ENCODE assay signal across 8 mouse cellular contexts in the genomic region with DNA sequence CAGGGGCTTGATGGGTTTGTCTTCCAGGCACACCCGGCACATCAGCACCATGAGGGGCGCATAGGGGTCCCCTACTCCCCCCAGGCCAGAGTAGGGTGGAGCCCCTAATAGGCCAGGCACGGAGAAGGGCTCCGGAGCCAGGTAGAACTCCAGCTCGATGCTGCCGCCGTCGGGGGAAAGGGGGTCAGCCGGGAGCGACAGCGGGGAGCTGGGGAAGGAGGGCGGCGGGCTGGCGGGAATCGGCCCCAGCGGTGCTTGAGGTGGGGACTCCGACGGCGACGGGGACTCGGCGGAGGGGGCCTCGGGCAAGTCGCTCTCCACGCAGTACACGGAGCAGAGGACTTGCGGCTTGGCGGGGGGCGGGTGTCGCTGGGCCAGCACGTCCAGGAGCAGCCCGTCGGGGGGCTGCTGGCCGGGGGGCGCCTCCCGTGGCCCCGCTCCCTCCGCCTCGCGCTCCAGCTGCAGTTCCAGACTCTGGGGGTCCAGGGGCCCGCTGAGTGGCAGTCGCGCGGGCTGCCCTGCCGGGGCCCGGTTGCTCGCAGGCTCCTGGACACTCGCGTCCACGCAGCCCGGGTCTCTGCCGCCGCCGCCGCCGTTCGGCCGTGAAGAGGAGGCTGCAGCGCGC. TPM values are rescaled to one million over a fixed set of nuclear protein-coding genes. Genes with fewer than 3 reads are reported as not detected.
DNase-seq lines count a peak whose midpoint lies in the region; ATAC-seq and TF ChIP-seq lines count a peak whose summit lies in the region.

No protein-coding gene starts in this region.

- H3K4me2 ChIP-seq in forebrain, embryonic 13.5 days: peak overlapping the region; percentile 76
- peak overlapping the region; percentile 89 for H3K4me2 ChIP-seq in hindbrain, embryonic 11.5 days (replicated peaks; ENCODE audit: low read depth, low read length)
- peak overlapping the region; percentile 73 for H3K4me2 ChIP-seq in limb, embryonic 14.5 days (replicated peaks; ENCODE audit: low read depth, low read length, severe bottlenecking)
- peak overlapping the region; percentile 58 for H3K4me2 ChIP-seq in midbrain, embryonic 16.5 days (ENCODE audit: low read length)

- WGBS in forebrain, embryonic 13.5 days: 2% methylated on average over 48 of the region's 60 CpGs
- 0% methylated on average over 40 of the region's 60 CpGs for WGBS in hindbrain, embryonic 11.5 days
- 0% methylated on average over 17 of the region's 60 CpGs for WGBS in limb, embryonic 14.5 days
- under 1% methylated on average over 48 of the region's 60 CpGs for WGBS in midbrain, embryonic 16.5 days

- peak; percentile 19 to 40 for DNase-seq in lung, adult 18-20 months
- DNase-seq in lung, postnatal 25 days (ENCODE audit: low spot score): no peak
- DNase-seq in hindbrain, embryonic 11.5 days (ENCODE audit: low spot score): peak; percentile 55
- peak; percentile 25 for DNase-seq in limb, embryonic 14.5 days (ENCODE audit: low spot score)
- peak; percentile 36 to 37 for DNase-seq in urinary bladder, postnatal 36 days (ENCODE audit: low spot score in 2 of 2)

- peak overlapping the region; percentile 92 for H3K9ac ChIP-seq in forebrain, embryonic 13.5 days
- H3K9ac ChIP-seq in hindbrain, embryonic 11.5 days (ENCODE audit: low read depth, low read length): peak overlapping the region; percentile 97
- H3K9ac ChIP-seq in limb, embryonic 14.5 days (ENCODE audit: low read depth, low read length, severe bottlenecking): peak overlapping the region; percentile 98
- peak overlapping the region; percentile 88 for H3K9ac ChIP-seq in midbrain, embryonic 16.5 days (ENCODE audit: low read depth, low read length)

- H3K27me3 ChIP-seq in forebrain, embryonic 13.5 days: no peaks in the 10 kb centered on the region
- no peaks in the 10 kb centered on the region for H3K27me3 ChIP-seq in hindbrain, embryonic 11.5 days (ENCODE audit: control insufficient read depth, insufficient read depth, low read length)
- no peaks in the 10 kb centered on the region for H3K27me3 ChIP-seq in limb, embryonic 14.5 days (ENCODE audit: control insufficient read depth, insufficient read depth, low read length)
- H3K27me3 ChIP-seq in midbrain, embryonic 16.5 days (ENCODE audit: control insufficient read depth, insufficient read depth, low read depth, low read length): no peaks in the 10 kb centered on the region

- peaks cover 11% of the 10 kb centered on the region for H3K4me1 ChIP-seq in brown adipose tissue, adult 24 weeks (ENCODE audit: control insufficient read depth, insufficient read depth, insufficient read length, low read length)
- peaks cover 30% of the 10 kb centered on the region for H3K4me1 ChIP-seq in forebrain, embryonic 13.5 days
- H3K4me1 ChIP-seq in hindbrain, embryonic 11.5 days (replicated peaks; ENCODE audit: control insufficient read depth, insufficient read depth, low read length): peaks cover 5% of the 10 kb centered on the region; the same call in 1 of the 2 replicates
- H3K4me1 ChIP-seq in limb, embryonic 14.5 days (ENCODE audit: control insufficient read depth, insufficient read depth, low read length): peaks cover 11% of the 10 kb centered on the region; the same call in 1 of the 2 replicates
- peaks cover 32% of the 10 kb centered on the region for H3K4me1 ChIP-seq in midbrain, embryonic 16.5 days (ENCODE audit: control insufficient read depth, insufficient read depth, low read length)

- H3K4me3 ChIP-seq in brown adipose tissue, adult 24 weeks (ENCODE audit: insufficient read depth, low read depth, low read length): peak overlapping the region; percentile 89
- H3K4me3 ChIP-seq in forebrain, embryonic 13.5 days: peak overlapping the region; percentile 81
- H3K4me3 ChIP-seq in hindbrain, embryonic 11.5 days (ENCODE audit: low read depth, low read length): peak overlapping the region; percentile 81
- peak overlapping the region; percentile 87 for H3K4me3 ChIP-seq in limb, embryonic 14.5 days (replicated peaks; ENCODE audit: low read length)
- peak overlapping the region; percentile 72 for H3K4me3 ChIP-seq in midbrain, embryonic 16.5 days (ENCODE audit: low read depth, low read length)

- H3K36me3 ChIP-seq in forebrain, embryonic 13.5 days (ENCODE audit: poor library complexity, severe bottlenecking): no peaks in the 10 kb centered on the region
- no peaks in the 10 kb centered on the region for H3K36me3 ChIP-seq in hindbrain, embryonic 11.5 days (ENCODE audit: control insufficient read depth, insufficient read depth, low read length)
- no peaks in the 10 kb centered on the region for H3K36me3 ChIP-seq in limb, embryonic 14.5 days (ENCODE audit: control insufficient read depth, insufficient read depth, low read length)
- H3K36me3 ChIP-seq in midbrain, embryonic 16.5 days (ENCODE audit: control insufficient read depth, insufficient read depth, low read length): no peaks in the 10 kb centered on the region

- peak; percentile 63 for ATAC-seq in forebrain, embryonic 13.5 days
- ATAC-seq in hindbrain, embryonic 11.5 days (ENCODE audit: low FRiP score): peak; percentile 58
- peak; percentile 41 for ATAC-seq in limb, embryonic 14.5 days (ENCODE audit: low FRiP score, low read depth)
- peak; percentile 59 for ATAC-seq in midbrain, embryonic 16.5 days

- no peaks in the 10 kb centered on the region for H3K9me3 ChIP-seq in forebrain, embryonic 13.5 days (replicated peaks)
- H3K9me3 ChIP-seq in hindbrain, embryonic 11.5 days (ENCODE audit: control insufficient read depth, low read length): no peaks in the 10 kb centered on the region
- no peaks in the 10 kb centered on the region for H3K9me3 ChIP-seq in limb, embryonic 14.5 days (ENCODE audit: control insufficient read depth, low read length)
- H3K9me3 ChIP-seq in midbrain, embryonic 16.5 days (replicated peaks; ENCODE audit: control insufficient read depth, low read length, poor library complexity, severe bottlenecking): no peaks in the 10 kb centered on the region

- TF ChIP-seq POLR2A in limb, embryonic 14.5 days (IDR thresholded peaks at IDR 0.05; ENCODE audit: borderline replicate concordance, extremely low read depth, insufficient read depth, insufficient read length): no peak

- H3K27ac ChIP-seq in brown adipose tissue, adult 24 weeks (replicated peaks; ENCODE audit: low read depth, low read length): no peak overlapping the region
- peak overlapping the region; percentile 55 for H3K27ac ChIP-seq in forebrain, embryonic 13.5 days
- H3K27ac ChIP-seq in hindbrain, embryonic 11.5 days (ENCODE audit: low read depth, low read length): peak overlapping the region; percentile 69
- peak overlapping the region; percentile 81 for H3K27ac ChIP-seq in limb, embryonic 14.5 days (replicated peaks; ENCODE audit: low read depth, low read length)
- peak overlapping the region; percentile 77 for H3K27ac ChIP-seq in midbrain, embryonic 16.5 days (ENCODE audit: low read length)

RNA-seq across cellular contexts. Expression of gene Rnf217, which starts 0.4 kb away (rescaled TPM):
- polyA plus RNA-seq in brown adipose tissue, adult 24 weeks (2012; ENCODE audit: insufficient read depth, insufficient read length, missing spikeins): 1.7 and 3.8 TPM in 2 replicates
- 1.5 TPM in 2 replicates for polyA plus RNA-seq in forebrain, embryonic 13.5 days (2015; fragmentation: Nextera tagmentation; extraction: Ambion mirVana)
- polyA plus RNA-seq in hindbrain, embryonic 11.5 days (2014; fragmentation: Nextera tagmentation; extraction: Ambion mirVana): 1.5 and 2.0 TPM in 2 replicates
- 4.4 and 4.5 TPM in 2 replicates for polyA plus RNA-seq in limb, embryonic 14.5 days (2012; rRNA removed)
- polyA plus RNA-seq in limb, embryonic 14.5 days (2014; fragmentation: Nextera tagmentation; extraction: Ambion mirVana): 3.3 and 3.8 TPM in 2 replicates
- polyA plus RNA-seq in midbrain, embryonic 16.5 days (2015; fragmentation: Nextera tagmentation; extraction: Ambion mirVana): 1.5 and 1.8 TPM in 2 replicates
